Mouse (Mus musculus): ENCODE measurements around the gene Ddx59. TPM values are rescaled to one million over a fixed set of nuclear protein-coding genes. Genes with fewer than 3 reads are reported as not detected.

Ddx59 gene
- 11.2 TPM for polyA plus RNA-seq (2015; fragmentation: Illumina TruSeq; extraction: RNeasy Lipid Tissue Mini Kit (QIAGEN cat#74804); ENCODE audit: insufficient read depth, low replicate concordance)

DNA sequence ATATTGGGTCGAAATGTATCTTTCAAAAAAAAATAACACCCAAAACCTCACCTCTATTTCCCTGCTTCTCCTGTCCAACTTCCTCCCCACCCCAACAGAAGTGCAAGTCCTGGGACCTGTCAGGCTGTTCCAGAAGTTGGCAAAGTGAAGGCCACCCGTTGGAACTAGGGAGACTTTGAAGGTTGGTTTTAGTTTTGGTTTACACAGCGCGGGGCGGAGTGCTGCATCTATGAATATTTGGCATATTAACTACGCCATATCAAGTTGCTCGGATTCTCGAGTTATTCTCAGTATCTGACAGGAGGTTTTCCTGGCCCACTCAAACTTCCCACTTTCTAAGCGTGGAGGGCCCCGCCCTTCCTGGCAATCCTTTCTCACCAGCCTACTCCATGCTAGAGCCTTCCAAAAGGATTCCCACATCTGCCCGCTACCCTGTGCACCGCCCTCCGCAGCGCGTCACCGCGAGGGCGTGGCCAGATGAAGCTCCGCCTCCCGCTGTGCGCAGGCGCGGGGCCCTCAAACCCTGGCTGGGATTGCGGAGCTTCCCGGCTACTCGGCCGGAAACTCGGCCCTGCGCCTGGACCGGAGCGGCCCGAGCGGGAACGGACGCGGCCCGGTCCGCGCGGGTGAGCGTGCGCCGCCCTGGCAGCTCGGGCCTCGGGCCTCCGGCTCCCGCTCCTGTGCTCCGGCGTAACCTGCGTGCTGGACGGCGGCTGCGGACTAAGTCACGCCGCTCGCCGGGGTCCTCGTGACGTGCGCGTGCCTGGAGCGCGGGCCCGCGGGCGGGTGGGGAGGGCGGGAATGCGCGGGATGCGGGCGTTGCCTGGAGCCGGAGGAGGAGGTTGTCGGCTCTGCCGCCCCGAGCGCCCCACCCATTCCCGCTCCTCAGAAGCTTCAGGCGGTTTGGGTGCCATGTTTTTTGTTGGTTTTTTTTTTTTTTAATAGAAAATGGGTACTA is at the start of gene Ddx59:
Gene Ddx59, plus strand, starts transcription at position 474 of the 958 bp plus-strand sequence.

DNA sequence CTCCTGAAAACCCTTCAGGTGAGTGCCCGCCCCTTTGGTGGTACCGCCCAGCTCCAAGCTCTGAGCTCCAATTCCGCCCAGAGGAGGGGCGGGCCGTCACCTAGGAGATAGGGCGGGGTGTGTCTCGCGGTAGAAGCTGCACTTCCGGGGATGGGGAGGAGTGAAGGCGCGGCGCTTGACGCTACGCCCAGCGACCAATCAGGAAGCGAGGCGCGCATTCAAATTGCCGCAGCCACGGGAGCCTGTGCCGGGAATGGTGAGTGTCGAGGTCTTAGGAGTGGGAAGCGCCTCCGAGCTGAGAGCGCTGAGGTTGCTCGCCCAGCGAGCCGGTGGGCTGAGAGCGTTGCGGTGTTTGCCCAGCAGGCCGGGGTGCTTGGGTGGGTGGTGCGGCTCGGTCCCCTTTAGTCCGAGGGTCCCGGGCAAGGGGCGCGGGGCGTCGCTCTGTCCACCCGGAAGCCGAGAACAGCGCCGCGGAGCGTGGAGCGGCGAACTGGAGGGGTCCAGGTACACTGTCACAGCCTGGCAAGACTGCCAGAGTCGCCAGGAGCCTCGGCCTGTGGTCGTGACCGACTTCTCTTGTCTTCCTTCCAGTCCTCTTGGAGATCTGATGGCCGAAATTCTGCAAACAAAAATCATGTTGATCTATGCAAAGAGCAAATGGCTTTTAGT is 51.2 kb downstream of the Ddx59 start, which contains the start of gene Kif14:
Gene Kif14, plus strand, starts transcription at position 201 of the 669 bp plus-strand sequence.

Other genes with a start within 250 kb of the Ddx59 start
- not detected for gene Mroh3, start 202.4 kb upstream of the Ddx59 start, polyA plus RNA-seq (2015; fragmentation: Illumina TruSeq; extraction: RNeasy Lipid Tissue Mini Kit (QIAGEN cat#74804); ENCODE audit: insufficient read depth, low replicate concordance)
- gene Inava, start 181.0 kb upstream of the Ddx59 start, polyA plus RNA-seq (2015; fragmentation: Illumina TruSeq; extraction: RNeasy Lipid Tissue Mini Kit (QIAGEN cat#74804); ENCODE audit: insufficient read depth, low replicate concordance), result 0.29 TPM
- not detected for gene Gpr25, start 154.4 kb upstream of the Ddx59 start, polyA plus RNA-seq (2015; fragmentation: Illumina TruSeq; extraction: RNeasy Lipid Tissue Mini Kit (QIAGEN cat#74804); ENCODE audit: insufficient read depth, low replicate concordance)
- gene Camsap2, start 69.2 kb upstream of the Ddx59 start, polyA plus RNA-seq (2015; fragmentation: Illumina TruSeq; extraction: RNeasy Lipid Tissue Mini Kit (QIAGEN cat#74804); ENCODE audit: insufficient read depth, low replicate concordance), result 28.5 TPM
- 3.1 TPM for gene Kif14, start 51.1 kb downstream of the Ddx59 start, polyA plus RNA-seq (2015; fragmentation: Illumina TruSeq; extraction: RNeasy Lipid Tissue Mini Kit (QIAGEN cat#74804); ENCODE audit: insufficient read depth, low replicate concordance)
- 29.3 TPM for gene Zfp281, start 209.6 kb downstream of the Ddx59 start, polyA plus RNA-seq (2015; fragmentation: Illumina TruSeq; extraction: RNeasy Lipid Tissue Mini Kit (QIAGEN cat#74804); ENCODE audit: insufficient read depth, low replicate concordance)